Mouse (Mus musculus) hindbrain, embryonic 15.5 days (tissue): Measurements from ENCODE around the gene Ptchd1. TPM values are rescaled to one million over a fixed set of nuclear protein-coding genes. Genes with fewer than 3 reads are reported as not detected.
A peak's percentile ranks its signal among the peaks of the same experiment; 100 is the strongest.

Source experiments
- ATAC-seq: fragments of 200-750 bp; cut with Nextera tagmentation; 2 replicates; pipeline ENCODE4 v1.8.0; 2017; ENCODE audit warnings: low read depth, moderate number of reproducible peaks, moderate TSS enrichment; ENCODE audit not compliant: low FRiP score
- H3K27ac ChIP-seq: fragments of 300-500 bp; sonication (generic); replicated peaks from 2 replicates; pipeline ENCODE4 v1.5.1; 2015; ENCODE audit warnings: mild to moderate bottlenecking, inconsistent platforms
- H3K27me3 ChIP-seq: fragments of 300-500 bp; sonication (generic); 2 replicates; pipeline ENCODE4 v1.6.1; 2015; ENCODE audit warnings: control low read depth, inconsistent platforms
- H3K36me3 ChIP-seq: fragments of 300-500 bp; sonication (generic); 2 replicates; pipeline ENCODE4 v1.6.1; 2015; ENCODE audit warnings: control low read depth, inconsistent platforms
- H3K4me1 ChIP-seq: fragments of 300-500 bp; sonication (generic); replicated peaks from 2 replicates; pipeline ENCODE4 v1.6.1; 2015; ENCODE audit warnings: control low read depth, inconsistent platforms
- H3K4me2 ChIP-seq: fragments of 300-500 bp; sonication (generic); 2 replicates; pipeline ENCODE4 v1.6.1; 2015; ENCODE audit warnings: moderate library complexity, mild to moderate bottlenecking, inconsistent platforms
- H3K4me3 ChIP-seq: fragments of 300-500 bp; sonication (generic); 2 replicates; pipeline ENCODE4 v1.5.1; 2015; ENCODE audit warnings: mild to moderate bottlenecking, inconsistent platforms
- H3K9ac ChIP-seq: fragments of 300-500 bp; sonication (generic); 2 replicates; pipeline ENCODE4 v1.6.1; 2015; ENCODE audit warnings: inconsistent platforms
- H3K9me3 ChIP-seq: fragments of 300-500 bp; sonication (generic); 2 replicates; pipeline ENCODE4 v1.6.1; 2016; ENCODE audit warnings: control low read depth, inconsistent platforms
- WGBS: fragments of 180-500 bp; shearing (Covaris S2); methylation state at CpG from one replicate; pipeline ENCODE4 v1.1.7; 2015; 5-methylcytosine and 5-hydroxymethylcytosine counted together
- polyA plus RNA-seq: library from polyadenylated mRNA; unstranded; fragments of >200 nt; fragmentation: Nextera tagmentation; extraction: Ambion mirVana; gene quantifications from 2 replicates; pipeline ENCODE4 v1.2.1, GENCODE M21; 2015

Ptchd1 gene
- 14.4 and 16.2 TPM in 2 replicates for polyA plus RNA-seq

- Histone ChIP-seq H3K9me3 (no peaks in the 10 kb centered on the region), H3K4me2 (peak within 1 kb of the TSS; percentile 73), H3K4me3 (peak within 1 kb of the TSS; percentile 56), H3K9ac (peak within 1 kb of the TSS; percentile 54), H3K27ac (peak within 1 kb of the TSS; percentile 83), H3K4me1 (no peaks in the 10 kb centered on the region), H3K36me3 (no peaks in the 10 kb centered on the region), H3K27me3 (no peaks in the 10 kb centered on the region)
- ATAC-seq, result peak; percentile 79
- WGBS, result 23% methylated on average over 23 of the region's 34 CpGs
Measured at GRCm38 (mm10) chrX:155623701-155624281, at the start of gene Ptchd1. Ptchd1 (minus strand) TSS chrX:155623814.

GRCm38 (mm10) chrX:155657971-155658370 is 34.4 kb upstream of the Ptchd1 start:
- Histone ChIP-seq H3K27me3 (no peaks in the 10 kb centered on the region), H3K9ac (no peak overlapping the region), H3K36me3 (no peaks in the 10 kb centered on the region), H3K4me3 (no peak overlapping the region), H3K27ac (no peak overlapping the region), H3K9me3 (no peaks in the 10 kb centered on the region), H3K4me1 (no peaks in the 10 kb centered on the region), H3K4me2 (no peak overlapping the region)
- 85% methylated on average over 1 of the region's 1 CpGs for WGBS
- no peak for ATAC-seq

GRCm38 (mm10) chrX:155645975-155646374 is 22.4 kb upstream of the Ptchd1 start:
- Histone ChIP-seq H3K4me2 (no peak overlapping the region), H3K27ac (no peak overlapping the region), H3K36me3 (no peaks in the 10 kb centered on the region), H3K9me3 (no peaks in the 10 kb centered on the region), H3K4me3 (no peak overlapping the region), H3K9ac (no peak overlapping the region), H3K27me3 (no peaks in the 10 kb centered on the region), H3K4me1 (no peaks in the 10 kb centered on the region)
- WGBS, result 87% methylated on average over 3 of the region's 3 CpGs
- no peak for ATAC-seq

DNA sequence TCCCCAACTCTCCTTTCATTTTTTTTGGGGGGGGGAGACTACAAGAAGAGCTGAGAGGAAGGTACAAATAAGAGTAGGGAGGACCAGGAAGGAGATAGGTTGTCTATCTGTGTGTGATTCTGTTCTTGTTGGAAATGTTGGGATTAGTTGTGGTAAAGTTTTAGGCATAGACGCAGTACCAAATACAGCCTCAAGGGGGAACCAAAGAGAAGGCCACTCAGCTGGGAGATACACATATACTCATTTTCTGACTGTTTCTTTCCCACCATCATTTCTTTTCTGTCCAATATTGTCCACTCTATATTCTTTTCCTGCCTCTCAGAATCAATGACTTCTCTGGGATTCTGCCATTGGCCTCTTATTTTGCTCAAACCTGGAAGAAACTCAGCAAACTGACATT is 20.4 kb upstream of the Ptchd1 start:
- Histone ChIP-seq H3K27me3 (no peaks in the 10 kb centered on the region), H3K4me1 (no peaks in the 10 kb centered on the region), H3K9me3 (no peaks in the 10 kb centered on the region), H3K4me3 (no peak overlapping the region), H3K4me2 (no peak overlapping the region), H3K27ac (no peak overlapping the region), H3K36me3 (no peaks in the 10 kb centered on the region), H3K9ac (no peak overlapping the region)
- no peak for ATAC-seq
- 0% methylated on average over 1 of the region's 1 CpGs for WGBS

GRCm38 (mm10) chrX:155625671-155626196 is 2.1 kb upstream of the Ptchd1 start:
- Histone ChIP-seq H3K4me2 (peak overlapping the region; percentile 73), H3K27ac (peak overlapping the region; percentile 34; the same call in 1 of the 2 replicates), H3K4me3 (peak overlapping the region; percentile 31), H3K4me1 (no peaks in the 10 kb centered on the region), H3K9ac (peak overlapping the region; percentile 16; the same call in 1 of the 2 replicates), H3K27me3 (no peaks in the 10 kb centered on the region), H3K9me3 (no peaks in the 10 kb centered on the region), H3K36me3 (no peaks in the 10 kb centered on the region)
- WGBS, result 14% methylated on average over 13 of the region's 13 CpGs
- no peak for ATAC-seq

- Histone ChIP-seq H3K4me2 (peak overlapping the region; percentile 73), H3K36me3 (no peaks in the 10 kb centered on the region), H3K4me1 (no peaks in the 10 kb centered on the region), H3K9ac (peak overlapping the region; percentile 54; the same call in 1 of the 2 replicates), H3K9me3 (no peaks in the 10 kb centered on the region), H3K27ac (peak overlapping the region; percentile 83), H3K27me3 (no peaks in the 10 kb centered on the region), H3K4me3 (peak overlapping the region; percentile 56)
- no peak; the same call in 1 of the 2 replicates for ATAC-seq
- 9% methylated on average over 15 of the region's 15 CpGs for WGBS
Measured at GRCm38 (mm10) chrX:155624895-155625294, 1.3 kb upstream of the Ptchd1 start.

GRCm38 (mm10) chrX:155624341-155624841 is 777 bp upstream of the Ptchd1 start, which contains the start of gene Gm15155:
Gm15155 (plus strand) TSS chrX:155624741.
- H3K4me2 ChIP-seq, result peak within 1 kb of the TSS; percentile 73
- no peaks in the 10 kb centered on the region for H3K27me3 ChIP-seq
- H3K4me1 ChIP-seq, result no peaks in the 10 kb centered on the region
- peak within 1 kb of the TSS; percentile 56 for H3K4me3 ChIP-seq
- 22% methylated on average over 19 of the region's 19 CpGs for WGBS
- no peaks in the 10 kb centered on the region for H3K9me3 ChIP-seq
- peak within 1 kb of the TSS; percentile 54 for H3K9ac ChIP-seq
- peak within 1 kb of the TSS; percentile 83 for H3K27ac ChIP-seq
- no peaks in the 10 kb centered on the region for H3K36me3 ChIP-seq
- peak; percentile 73 for ATAC-seq

- Histone ChIP-seq H3K27me3 (no peaks in the 10 kb centered on the region), H3K9ac (peak overlapping the region; percentile 54), H3K4me2 (peak overlapping the region; percentile 73), H3K27ac (peak overlapping the region; percentile 83), H3K9me3 (no peaks in the 10 kb centered on the region), H3K4me1 (no peaks in the 10 kb centered on the region), H3K36me3 (no peaks in the 10 kb centered on the region), H3K4me3 (peak overlapping the region; percentile 56)
- peak; percentile 67 for ATAC-seq
- WGBS, result 15% methylated on average over 33 of the region's 69 CpGs
Measured at GRCm38 (mm10) chrX:155622961-155623599, 534 bp downstream of the Ptchd1 start.

DNA sequence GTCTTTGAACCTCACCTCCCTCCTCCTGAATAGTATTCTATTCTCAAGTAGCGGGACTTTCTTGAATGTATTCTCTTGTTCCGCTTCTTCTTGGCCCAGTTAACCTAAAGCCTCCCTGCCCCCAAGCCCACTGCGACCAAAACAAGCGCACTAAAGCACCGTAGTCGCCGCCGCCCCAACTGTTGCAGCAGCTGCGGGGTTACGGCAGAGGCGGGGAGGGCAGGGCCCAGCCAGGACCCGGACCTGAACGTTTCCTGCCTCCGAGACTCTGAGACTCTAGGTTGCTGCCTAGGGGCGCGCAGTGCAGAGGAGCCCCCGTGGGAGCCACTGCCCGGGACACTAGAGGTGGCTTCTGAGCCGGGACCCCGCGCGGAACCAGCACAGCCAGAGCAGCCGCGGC is 1.1 kb downstream of the Ptchd1 start:
- Histone ChIP-seq H3K9me3 (no peaks in the 10 kb centered on the region), H3K4me3 (peak overlapping the region; percentile 56)
- 24% methylated on average over 24 of the region's 24 CpGs for WGBS

GRCm38 (mm10) chrX:155601196-155601595 is 22.4 kb downstream of the Ptchd1 start:
- Histone ChIP-seq H3K9ac (no peak overlapping the region), H3K27ac (no peak overlapping the region), H3K4me3 (no peak overlapping the region), H3K36me3 (no peaks in the 10 kb centered on the region), H3K4me1 (no peaks in the 10 kb centered on the region), H3K27me3 (no peaks in the 10 kb centered on the region), H3K4me2 (no peak overlapping the region), H3K9me3 (no peaks in the 10 kb centered on the region)
- 85% methylated on average over 2 of the region's 2 CpGs for WGBS
- ATAC-seq, result no peak

More for the DNA sequence above, 1.1 kb downstream of the Ptchd1 start:
- Histone ChIP-seq H3K4me2 (peak overlapping the region; percentile 73), H3K4me1 (no peaks in the 10 kb centered on the region), H3K27ac (peak overlapping the region; percentile 83), H3K9ac (peak overlapping the region; percentile 54), H3K36me3 (no peaks in the 10 kb centered on the region), H3K27me3 (no peaks in the 10 kb centered on the region)
- peak; percentile 46; the same call in 1 of the 2 replicates for ATAC-seq

DNA sequence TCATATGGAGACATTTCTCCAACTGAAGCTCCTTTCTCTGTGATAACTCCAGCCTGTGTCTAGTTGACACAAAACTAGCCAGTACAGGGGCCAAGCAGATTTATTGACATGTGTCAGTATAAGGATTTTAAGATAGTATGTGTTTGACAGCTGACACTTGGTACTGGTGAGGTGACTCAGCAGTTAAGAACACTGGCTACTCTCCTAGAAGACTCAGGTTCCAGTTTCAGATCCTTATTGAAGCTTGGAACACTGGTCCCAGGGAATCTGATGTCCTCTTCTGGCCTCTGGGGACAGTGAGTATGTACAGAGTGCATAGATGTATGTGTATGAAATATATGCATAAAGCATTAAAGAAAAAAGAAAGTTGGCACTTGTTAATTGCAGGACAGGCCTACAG is 27.2 kb downstream of the Ptchd1 start:
- no peak overlapping the region for H3K27ac ChIP-seq
- no peaks in the 10 kb centered on the region for H3K4me1 ChIP-seq
- H3K4me2 ChIP-seq, result no peak overlapping the region
- H3K27me3 ChIP-seq, result no peaks in the 10 kb centered on the region
- no peaks in the 10 kb centered on the region for H3K36me3 ChIP-seq
- H3K9ac ChIP-seq, result no peak overlapping the region
- H3K9me3 ChIP-seq, result no peaks in the 10 kb centered on the region
- H3K4me3 ChIP-seq, result no peak overlapping the region
- ATAC-seq, result no peak

DNA sequence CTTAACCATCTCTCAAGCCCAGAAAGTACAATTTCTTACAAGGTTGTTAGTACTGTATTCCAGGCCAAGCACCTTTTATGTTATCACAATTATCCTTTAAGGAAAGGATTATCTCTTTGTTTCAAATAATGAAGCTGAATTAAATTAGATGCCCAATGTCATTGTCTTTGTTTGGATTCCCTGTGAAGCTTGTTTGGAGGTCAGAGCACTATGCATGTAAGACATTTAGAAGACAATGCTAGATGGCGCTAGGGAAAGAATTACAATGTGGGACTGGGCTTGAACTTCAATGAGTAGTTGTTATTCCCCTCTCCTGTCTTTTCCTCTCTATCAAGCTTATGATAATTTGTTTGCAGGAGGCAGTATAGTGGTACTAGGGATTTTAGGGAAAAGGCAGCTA is 28.9 kb downstream of the Ptchd1 start:
- H3K9me3 ChIP-seq, result no peaks in the 10 kb centered on the region
- H3K36me3 ChIP-seq, result no peaks in the 10 kb centered on the region
- H3K4me3 ChIP-seq, result no peak overlapping the region
- no peaks in the 10 kb centered on the region for H3K4me1 ChIP-seq
- H3K27ac ChIP-seq, result no peak overlapping the region
- no peak for ATAC-seq
- 30% methylated on average over 1 of the region's 1 CpGs for WGBS
- no peaks in the 10 kb centered on the region for H3K27me3 ChIP-seq
- H3K4me2 ChIP-seq, result no peak overlapping the region
- no peak overlapping the region for H3K9ac ChIP-seq
